Mouse (Mus musculus): Measurements from ENCODE around the gene Dcaf6.
A peak's percentile ranks its signal among the peaks of the same experiment; 100 is the strongest.

Dcaf6 gene

DNA sequence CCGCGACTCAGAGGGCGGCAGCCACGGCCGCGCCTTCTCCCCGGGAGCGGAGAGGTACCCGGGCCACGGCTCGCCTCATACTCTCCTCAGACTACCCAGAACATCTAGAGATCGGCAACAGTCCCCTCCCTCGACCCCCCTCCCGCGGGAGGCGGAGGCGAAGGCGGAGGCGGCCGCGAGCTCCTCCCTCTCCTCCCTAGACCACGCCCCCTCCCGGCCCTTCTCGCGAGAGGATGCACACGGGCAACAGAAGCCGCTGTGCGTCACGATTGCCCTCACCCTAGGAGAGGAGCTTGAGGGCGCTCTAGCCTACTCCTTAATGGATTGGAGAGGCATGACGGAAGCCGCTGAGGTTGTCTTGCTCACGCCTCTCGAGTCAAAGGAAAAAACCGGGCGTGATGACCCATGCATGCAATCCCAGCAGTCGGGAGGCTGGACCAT lies at the start of gene Dcaf6, which contains the start of gene Mpc2:
Gene Dcaf6, minus strand, starts transcription at position 116 of the 441 bp plus-strand sequence.
Gene Mpc2, plus strand, starts transcription at position 278 of the 441 bp plus-strand sequence.
- peak; percentile 100 for DNase-seq (ENCODE audit: extremely low spot score, low spot score)

DNA sequence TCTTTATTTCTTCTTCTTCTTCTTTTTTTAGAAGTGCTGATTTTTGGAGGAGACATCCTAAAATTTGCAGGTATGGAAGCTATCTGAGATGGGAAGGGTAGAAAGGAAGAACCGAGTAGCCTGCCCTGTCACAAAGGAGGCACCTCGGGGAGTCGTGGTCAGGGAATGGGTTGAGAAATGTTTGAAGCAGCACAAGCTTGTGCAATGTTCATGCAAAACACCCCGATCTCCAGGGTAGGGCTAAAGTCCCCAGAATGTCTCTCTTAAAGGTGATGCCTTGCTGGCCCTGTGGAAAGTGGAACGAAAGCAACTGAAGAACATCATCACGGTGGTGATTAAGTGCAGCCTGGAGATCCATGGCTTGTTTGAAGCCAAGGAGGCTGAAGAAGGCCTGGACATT lies 46.0 kb upstream of the Dcaf6 start:
- no peak for DNase-seq (ENCODE audit: extremely low spot score, low spot score)

DNA sequence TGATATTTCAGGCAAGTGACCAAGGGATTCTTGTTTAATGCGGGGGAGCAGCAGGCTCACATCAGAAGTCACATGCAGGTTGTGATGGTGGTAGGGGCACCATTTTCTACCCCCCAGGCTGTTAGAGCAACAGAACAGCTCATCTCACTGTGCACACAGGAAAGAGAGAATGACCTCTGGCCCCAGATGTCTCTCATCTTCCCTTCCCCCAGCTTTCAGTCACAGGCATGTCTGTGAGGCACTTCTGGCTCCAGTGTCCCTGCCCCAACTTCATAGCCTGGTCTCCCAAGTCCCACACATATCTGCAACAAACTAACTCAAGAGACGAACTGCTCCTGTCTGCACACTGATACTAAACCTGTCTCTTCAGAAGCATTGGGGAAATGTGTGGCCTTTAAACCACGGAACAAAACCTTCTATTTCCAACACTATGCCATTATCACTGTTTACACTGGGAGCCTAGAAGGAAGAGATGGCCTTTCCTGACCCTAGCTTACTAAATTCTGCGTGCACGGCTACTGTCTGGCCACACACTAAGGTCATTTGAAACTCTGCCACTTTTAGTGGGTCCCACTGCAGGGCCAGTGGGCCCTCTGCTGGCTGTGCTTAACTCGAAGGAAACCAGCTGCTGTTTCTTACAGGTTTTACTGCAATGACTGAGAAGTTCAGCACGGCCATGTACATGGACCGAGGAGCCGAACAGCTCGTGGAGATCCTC lies 43.2 kb upstream of the Dcaf6 start:
- peak; percentile 23 for DNase-seq (ENCODE audit: extremely low spot score, low spot score)

DNA sequence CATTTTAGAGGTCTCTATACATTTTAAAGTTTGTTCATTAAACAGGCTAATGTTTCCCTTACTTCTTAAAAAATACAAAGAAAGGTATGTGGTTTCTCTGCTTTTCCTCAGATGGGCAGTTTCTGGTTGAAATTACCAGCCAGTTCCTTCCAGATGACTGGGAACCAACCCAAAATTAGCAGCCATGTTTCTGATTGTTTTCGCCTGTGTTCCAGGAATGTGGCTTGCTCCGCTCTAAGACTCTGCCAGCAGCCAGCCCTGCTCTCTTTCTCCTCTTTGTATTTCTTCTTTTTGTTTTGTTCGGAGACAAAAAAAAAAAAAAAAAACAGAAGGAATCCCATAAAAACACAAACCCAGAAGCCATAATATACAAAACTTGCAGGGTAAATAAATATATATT lies 38.6 kb upstream of the Dcaf6 start:
- no peak for DNase-seq (ENCODE audit: extremely low spot score, low spot score)

DNA sequence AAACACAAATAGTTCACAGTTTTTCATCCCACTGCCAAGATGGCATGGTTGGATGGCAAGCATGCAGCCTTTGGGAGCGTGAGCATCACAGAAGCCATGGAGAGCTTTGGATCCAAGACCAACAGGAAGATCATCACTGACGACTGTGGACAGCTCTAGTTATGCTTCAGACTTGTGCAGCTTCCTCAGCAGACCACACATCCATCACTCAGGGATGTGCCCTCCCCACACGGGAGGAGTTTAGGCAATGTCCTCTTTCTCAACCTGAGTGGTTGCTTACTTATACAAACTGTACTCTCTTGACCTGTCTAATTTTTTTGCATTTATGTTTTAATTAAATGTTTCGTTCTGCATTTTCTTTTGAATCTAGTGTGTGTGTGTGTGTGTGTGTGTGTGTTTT lies 28.9 kb upstream of the Dcaf6 start:
- DNase-seq (ENCODE audit: extremely low spot score, low spot score), result no peak

DNA sequence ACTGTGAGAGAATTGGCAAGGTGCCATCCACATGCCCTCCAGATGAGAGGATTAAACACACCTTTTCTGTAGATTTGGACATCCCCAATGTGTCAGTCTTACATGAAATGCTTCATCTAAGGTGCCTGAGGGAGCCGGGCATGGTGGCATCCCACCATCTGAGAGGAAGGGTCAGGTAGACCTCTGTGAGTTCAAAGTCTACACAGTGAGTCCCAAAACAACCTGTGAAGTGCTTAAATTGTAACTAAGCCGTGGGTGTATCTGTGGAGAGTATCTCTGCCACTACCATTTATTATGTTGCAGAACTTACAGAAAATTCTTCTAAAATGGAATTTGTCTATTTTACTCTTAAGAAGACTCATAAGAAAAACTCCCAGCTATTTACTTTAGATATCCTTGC lies 25.8 kb upstream of the Dcaf6 start:
- DNase-seq (ENCODE audit: extremely low spot score, low spot score), result no peak

- no peak for DNase-seq (ENCODE audit: extremely low spot score, low spot score)
Measured at GRCm38 (mm10) chr1:165484688-165485233, 24.5 kb upstream of the Dcaf6 start, which contains the start of gene Adcy10. Gene Adcy10 (plus strand): TSS chr1:165485183.

GRCm38 (mm10) chr1:165471490-165471889 lies 11.2 kb upstream of the Dcaf6 start:
- DNase-seq (ENCODE audit: extremely low spot score, low spot score), result no peak

DNA sequence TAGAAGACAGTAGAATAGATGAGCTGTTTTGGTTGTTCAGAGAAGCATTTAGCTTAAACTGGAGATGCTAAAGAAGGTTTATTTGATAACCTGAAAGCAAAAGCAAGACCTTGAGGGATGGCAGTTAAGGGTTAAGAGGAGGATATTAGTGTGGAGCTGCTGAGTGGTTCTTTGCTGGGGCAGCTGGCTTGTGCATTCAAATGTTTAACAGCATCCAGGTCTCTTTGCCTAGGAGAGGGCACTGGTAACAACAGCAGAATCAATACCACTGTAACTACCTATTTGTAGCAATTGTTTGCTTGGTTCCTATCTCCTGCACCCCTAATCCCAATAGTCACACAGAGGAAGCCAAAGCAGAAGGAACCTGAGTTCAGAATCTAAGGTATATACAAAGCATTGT lies 9.4 kb upstream of the Dcaf6 start:
- no peak for DNase-seq (ENCODE audit: extremely low spot score, low spot score)

DNA sequence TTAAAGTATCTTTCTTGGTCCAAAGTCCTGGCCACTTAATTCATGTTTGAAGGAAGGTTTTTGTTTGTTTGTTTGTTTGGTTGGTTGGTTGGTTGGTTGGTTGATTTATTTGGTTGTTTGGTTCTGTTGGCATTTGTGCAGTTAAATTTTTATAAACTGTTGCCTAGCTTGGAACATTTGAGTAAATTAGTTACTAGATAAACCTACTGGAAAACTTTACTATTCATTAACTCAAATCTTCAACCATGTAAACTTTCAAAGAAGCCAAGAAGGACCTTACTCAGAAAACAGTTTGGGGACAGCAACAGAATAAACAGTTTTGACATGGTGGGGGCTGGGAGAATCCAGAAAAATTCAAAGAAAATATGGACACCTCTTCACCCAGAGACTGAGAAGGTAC lies 8.7 kb upstream of the Dcaf6 start:
- no peak for DNase-seq (ENCODE audit: extremely low spot score, low spot score)

GRCm38 (mm10) chr1:165464574-165464973 lies 4.3 kb upstream of the Dcaf6 start:
- DNase-seq (ENCODE audit: extremely low spot score, low spot score), result no peak

DNA sequence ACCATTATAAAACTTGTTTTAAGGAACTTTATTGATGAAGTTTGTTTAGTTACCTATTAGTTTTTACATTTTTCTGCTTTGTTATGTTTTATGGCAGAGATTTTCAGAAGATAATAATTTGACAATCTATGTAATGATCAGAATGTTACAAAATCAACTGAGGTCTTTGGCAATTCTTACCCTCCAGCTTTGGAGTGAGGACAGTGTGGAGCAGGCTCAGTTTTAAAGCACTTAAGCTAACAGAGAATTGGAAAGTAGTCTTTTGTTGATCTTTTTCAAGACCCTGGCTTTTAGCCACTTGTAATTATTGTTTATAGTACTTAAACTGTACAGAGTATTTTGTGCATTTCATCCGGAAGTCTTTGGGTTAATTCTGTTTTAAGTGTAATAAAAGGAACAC lies 2.6 kb upstream of the Dcaf6 start:
- DNase-seq (ENCODE audit: extremely low spot score, low spot score), result no peak

- no peak for DNase-seq (ENCODE audit: extremely low spot score, low spot score)
Measured at GRCm38 (mm10) chr1:165461681-165462080, 1.4 kb upstream of the Dcaf6 start.

- DNase-seq (ENCODE audit: extremely low spot score, low spot score), result peak; percentile 98
Measured at GRCm38 (mm10) chr1:165460801-165461377, 614 bp upstream of the Dcaf6 start.

DNA sequence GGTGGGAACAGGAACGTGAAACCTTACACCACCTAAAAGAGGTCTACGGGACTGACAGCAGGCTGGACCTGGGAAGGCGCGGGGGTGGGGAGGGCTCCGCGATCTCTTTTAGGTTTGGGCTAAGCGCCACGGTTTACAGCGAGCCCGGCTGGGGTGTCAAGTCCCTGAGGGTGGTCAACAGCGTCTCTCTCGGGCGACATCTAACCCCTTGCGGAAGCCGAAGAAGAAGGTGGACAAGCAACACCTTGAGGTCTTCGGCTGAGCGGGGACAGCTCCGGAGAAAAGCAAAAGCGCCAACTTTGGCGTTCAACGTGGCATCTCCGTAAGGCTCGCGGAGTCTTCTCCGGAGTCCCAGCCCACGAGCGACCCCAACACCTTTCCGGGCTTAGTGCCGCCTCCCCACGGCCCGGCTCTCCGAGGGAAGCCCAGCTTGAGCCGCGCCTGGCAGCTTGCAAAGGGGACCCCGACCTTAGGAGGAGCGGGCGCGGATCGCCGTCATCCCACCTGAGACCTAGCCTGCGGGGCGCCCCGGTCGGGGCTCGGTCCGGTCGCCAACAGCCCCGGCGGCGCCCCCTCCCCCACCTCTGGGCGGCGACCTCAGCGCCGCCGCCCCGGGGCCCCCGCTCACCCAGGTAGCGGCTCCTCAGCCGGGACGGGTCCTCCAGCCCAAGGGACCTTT lies 633 bp downstream of the Dcaf6 start:
- peak; percentile 65 for DNase-seq (ENCODE audit: extremely low spot score, low spot score)

DNA sequence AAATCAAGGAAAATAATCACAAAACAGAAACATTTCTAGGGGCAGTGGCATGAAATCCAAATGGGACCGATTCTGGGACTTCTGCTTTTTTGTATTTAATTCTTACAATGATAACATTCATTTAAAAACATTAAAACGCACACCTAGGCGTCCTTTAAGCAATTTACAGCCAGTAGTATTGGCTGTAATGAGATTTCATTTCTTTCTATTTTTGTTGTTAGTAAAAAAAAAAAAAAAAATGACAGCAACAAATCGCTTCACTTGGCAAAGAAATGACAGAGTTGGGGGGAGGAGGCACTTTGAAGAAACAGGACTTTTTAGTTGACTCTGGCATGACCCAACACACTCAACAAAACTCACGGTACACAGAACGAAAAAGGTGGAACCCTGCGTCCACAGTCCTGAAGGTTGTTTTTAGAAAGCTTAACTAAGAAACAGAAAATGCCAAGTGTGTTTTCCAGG lies 1.2 kb downstream of the Dcaf6 start:
- DNase-seq (ENCODE audit: extremely low spot score, low spot score), result no peak

DNA sequence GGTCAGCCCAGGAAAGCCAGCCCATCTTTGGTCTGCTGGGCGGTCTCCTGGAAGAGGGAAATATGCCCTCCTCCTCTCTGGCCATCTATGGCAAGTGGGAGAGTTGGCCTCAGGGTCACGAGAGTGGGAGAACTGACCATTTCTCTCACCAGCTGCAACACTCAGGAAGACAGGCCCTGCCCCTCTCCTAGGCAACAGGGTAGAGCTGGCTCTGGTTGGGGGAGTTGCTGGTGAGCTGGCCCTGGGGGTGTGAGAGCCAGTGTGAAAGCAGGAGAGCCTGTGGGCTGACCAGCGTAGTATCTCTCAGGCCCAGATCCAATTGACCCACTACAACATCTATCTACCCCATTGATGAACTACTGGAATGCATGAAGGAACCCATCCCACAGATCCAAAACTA lies 18.6 kb downstream of the Dcaf6 start:
- no peak for DNase-seq (ENCODE audit: extremely low spot score, low spot score)

DNA sequence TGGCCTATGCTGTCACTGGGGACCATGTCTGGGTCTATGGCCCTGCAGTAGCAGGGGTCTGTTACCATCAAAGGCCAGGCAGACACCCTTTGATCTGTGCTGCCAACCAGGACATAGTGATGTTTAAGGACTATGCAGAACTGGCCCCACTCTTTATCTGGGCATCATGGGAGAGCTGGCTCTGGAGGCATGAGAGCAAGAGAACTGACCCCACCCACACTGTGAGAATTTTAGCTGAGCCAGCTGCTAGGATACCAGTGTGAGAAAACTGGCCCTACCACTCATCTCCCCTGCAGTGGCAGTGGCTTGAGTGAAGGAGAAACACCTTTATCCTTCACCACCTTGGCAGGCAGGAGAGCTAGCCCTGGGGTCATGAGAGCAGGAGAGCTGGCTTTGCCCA lies 19.1 kb downstream of the Dcaf6 start:
- DNase-seq (ENCODE audit: extremely low spot score, low spot score), result no peak

GRCm38 (mm10) chr1:165440788-165441187 lies 19.5 kb downstream of the Dcaf6 start:
- DNase-seq (ENCODE audit: extremely low spot score, low spot score), result no peak

- no peak for DNase-seq (ENCODE audit: extremely low spot score, low spot score)
Measured at GRCm38 (mm10) chr1:165438289-165439021, 21.8 kb downstream of the Dcaf6 start.

- no peak for DNase-seq (ENCODE audit: extremely low spot score, low spot score)
Measured at GRCm38 (mm10) chr1:165432883-165433282, 27.4 kb downstream of the Dcaf6 start.
